Mouse (Mus musculus) megakaryocyte, embryonic 14.5 days (primary cell): Measurements from ENCODE around the gene Pbx4.

Experiments
- FLI1 ChIP-seq: IDR thresholded peaks from 2 replicates; pipeline ENCODE4 v1.6.1; 2012; ENCODE audit warnings: low read length, inconsistent platforms, mixed read lengths
- GATA1 ChIP-seq: IDR thresholded peaks from 3 replicates; pipeline ENCODE4 v1.6.1; 2012; ENCODE audit warnings: mixed read lengths, low read length, inconsistent platforms, borderline replicate concordance

GRCm38 (mm10) chr8:69797661-69798060, 34.6 kb upstream of the Pbx4 start:
- no peak for TF ChIP-seq GATA1
- no peak for TF ChIP-seq FLI1
